Mouse (Mus musculus) stomach, postnatal 0 days (tissue): Measurements from ENCODE around the gene Ttn. TPM values are rescaled to one million over a fixed set of nuclear protein-coding genes. Genes with fewer than 3 reads are reported as not detected.

Source experiments
- ATAC-seq: fragments of 200-750 bp; cut with Nextera tagmentation; 2 replicates; pipeline ENCODE4 v1.8.0; 2017; ENCODE audit not compliant: low FRiP score, low TSS enrichment
- DNase-seq: peaks from one replicate; pipeline ENCODE4 v3.0.0-alpha.2; 2016; ENCODE audit warnings: low spot score
- H3K27ac ChIP-seq: fragments of 300-500 bp; sonication (generic); replicated peaks from 2 replicates; pipeline ENCODE4 v1.5.1; 2014; ENCODE audit warnings: mild to moderate bottlenecking, control low read depth
- H3K27me3 ChIP-seq: fragments of 300-500 bp; sonication (generic); 2 replicates; pipeline ENCODE4 v1.6.1; 2014; ENCODE audit warnings: low read length; ENCODE audit not compliant: control insufficient read depth, insufficient read depth
- H3K36me3 ChIP-seq: fragments of 300-500 bp; sonication (generic); 2 replicates; pipeline ENCODE4 v1.6.1; 2014; ENCODE audit warnings: low read length, mixed read lengths; ENCODE audit not compliant: control insufficient read depth, insufficient read depth
- H3K4me1 ChIP-seq: fragments of 300-500 bp; sonication (generic); replicated peaks from 2 replicates; pipeline ENCODE4 v1.6.1; 2014; ENCODE audit warnings: antibody characterized with exemption; ENCODE audit not compliant: control insufficient read depth, insufficient read depth
- H3K4me2 ChIP-seq: fragments of 300-500 bp; sonication (generic); replicated peaks from 2 replicates; pipeline ENCODE4 v1.6.1; 2014; ENCODE audit warnings: low read depth, mild to moderate bottlenecking, control low read depth, moderate library complexity
- H3K4me3 ChIP-seq: fragments of 300-500 bp; sonication (generic); 2 replicates; pipeline ENCODE4 v1.5.1; 2014; ENCODE audit warnings: low read depth, low read length, control low read depth
- H3K9ac ChIP-seq: fragments of 300-500 bp; sonication (generic); 2 replicates; pipeline ENCODE4 v1.6.1; 2014; ENCODE audit warnings: mild to moderate bottlenecking, low read length, control low read depth, mixed read lengths
- H3K9me3 ChIP-seq: fragments of 300-500 bp; sonication (generic); 2 replicates; pipeline ENCODE4 v1.6.1; 2016; ENCODE audit warnings: low read length; ENCODE audit not compliant: control insufficient read depth
- CTCF ChIP-seq: IDR thresholded peaks from 2 replicates; pipeline ENCODE4 v1.5.1; 2016; ENCODE audit warnings: antibody characterized with exemption, low read depth, mild to moderate bottlenecking, moderate library complexity
- EP300 ChIP-seq: optimal IDR thresholded peaks from 2 replicates; pipeline ENCODE3; 2016; ENCODE audit warnings: antibody characterized with exemption
- WGBS: fragments of 180-500 bp; shearing (Covaris S2); extraction: QIAGEN DNeasy Blood & Tissue Kit; methylation state at CpG from one replicate; pipeline ENCODE4 v1.1.7; 2014; 5-methylcytosine and 5-hydroxymethylcytosine counted together
- polyA plus RNA-seq: library from polyadenylated mRNA; unstranded; fragments of >200 nt; fragmentation: Nextera tagmentation; extraction: Ambion mirVana; gene quantifications from 2 replicates; pipeline ENCODE4 v1.2.1, GENCODE M21; 2015

Gene Ttn
- polyA plus RNA-seq, 1 experiment from 2014 or later, result 0.70 TPM

DNA sequence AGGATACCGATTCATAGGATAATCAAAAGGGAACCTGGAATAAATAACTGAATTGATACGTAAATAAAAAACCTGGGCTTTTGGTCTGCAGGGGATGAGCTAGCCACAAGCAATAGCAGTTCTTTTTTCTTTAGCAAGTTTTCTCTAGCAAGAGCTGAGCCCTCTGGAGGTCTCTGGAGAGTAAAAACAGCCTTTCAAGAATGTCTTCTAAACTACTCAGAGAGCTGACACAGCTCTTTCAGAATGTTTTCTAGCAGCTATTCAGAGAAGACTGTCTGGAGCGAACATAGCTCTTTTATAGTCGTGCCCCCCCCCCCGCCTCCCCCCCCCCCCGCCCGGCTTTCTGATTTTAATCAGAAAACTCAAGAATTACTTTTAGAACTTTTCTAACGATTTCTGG is 322.9 kb downstream of the Ttn start:
- no peak overlapping the region for H3K9ac ChIP-seq
- no peak overlapping the region for H3K27ac ChIP-seq
- no peaks in the 10 kb centered on the region for H3K27me3 ChIP-seq
- DNase-seq, result no peak
- ATAC-seq, result no peak
- H3K36me3 ChIP-seq, result 0 out of 2 replicates have a peak, but pooled peaks cover 3% of the 10 kb centered on the region
- H3K4me3 ChIP-seq, result no peak overlapping the region
- TF ChIP-seq CTCF (no peak), EP300 (no peak)
- no peaks in the 10 kb centered on the region for H3K9me3 ChIP-seq
- no peaks in the 10 kb centered on the region for H3K4me1 ChIP-seq
- WGBS, result 41% methylated on average over 6 of the region's 8 CpGs
- H3K4me2 ChIP-seq, result no peak overlapping the region

DNA sequence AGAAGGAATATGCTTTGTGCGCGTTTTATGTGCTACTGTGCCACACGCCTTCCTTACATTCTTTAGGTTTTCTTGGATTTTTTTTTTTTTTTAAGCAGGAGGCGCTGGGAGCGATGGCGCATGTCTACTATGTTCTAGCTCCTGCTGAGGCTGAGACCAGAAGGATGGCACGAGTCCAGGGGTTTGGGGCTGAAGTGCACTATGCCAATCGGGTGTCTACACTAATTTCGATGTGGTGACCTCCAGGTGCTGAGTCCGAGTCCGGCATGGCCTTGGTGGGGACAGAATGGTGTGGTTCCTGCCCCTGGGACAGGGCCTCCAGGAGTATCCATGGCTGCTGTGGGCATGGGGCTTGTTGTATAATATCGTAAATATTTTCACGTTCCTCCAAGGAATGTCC is 323.8 kb downstream of the Ttn start:
- TF ChIP-seq EP300 (no peak), CTCF (no peak)
- H3K4me3 ChIP-seq, result no peak overlapping the region
- ATAC-seq (no peak), DNase-seq (no peak)
- H3K27ac ChIP-seq, result no peak overlapping the region
- 73% methylated on average over 13 of the region's 13 CpGs for WGBS
- H3K27me3 ChIP-seq, result no peaks in the 10 kb centered on the region
- H3K4me1 ChIP-seq, result no peaks in the 10 kb centered on the region
- H3K9ac ChIP-seq, result no peak overlapping the region
- H3K9me3 ChIP-seq, result no peaks in the 10 kb centered on the region
- no peaks in the 10 kb centered on the region for H3K36me3 ChIP-seq
- no peak overlapping the region for H3K4me2 ChIP-seq

DNA sequence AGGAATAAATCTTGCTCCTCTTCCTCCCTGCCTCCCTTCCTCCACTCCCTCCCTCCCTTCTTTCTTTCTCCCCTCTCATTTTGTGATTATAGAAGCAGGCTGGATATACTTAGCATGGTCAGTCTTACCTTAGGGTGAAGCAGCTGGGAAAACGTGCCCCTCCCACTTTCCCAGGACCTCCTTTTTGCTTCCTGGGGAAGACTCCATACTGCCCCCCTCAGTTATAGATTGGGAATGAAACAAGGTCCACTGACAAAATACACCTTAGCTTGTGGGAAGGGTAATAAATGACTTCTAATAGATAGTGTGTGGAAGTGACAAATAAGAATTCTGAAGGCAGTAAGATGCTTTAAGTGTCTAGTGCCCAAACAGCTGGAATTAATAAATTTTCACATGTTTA is 326.4 kb downstream of the Ttn start:
- ATAC-seq, result no peak
- 18% methylated on average over 1 of the region's 1 CpGs for WGBS
- Histone ChIP-seq H3K4me1 (no peaks in the 10 kb centered on the region), H3K9me3 (no peaks in the 10 kb centered on the region), H3K36me3 (no peaks in the 10 kb centered on the region), H3K4me2 (no peak overlapping the region), H3K27ac (no peak overlapping the region), H3K9ac (no peak overlapping the region), H3K4me3 (no peak overlapping the region), H3K27me3 (no peaks in the 10 kb centered on the region)
- peak; percentile 62 for TF ChIP-seq CTCF
- no peak for TF ChIP-seq EP300
- peak; percentile 23 for DNase-seq

DNA sequence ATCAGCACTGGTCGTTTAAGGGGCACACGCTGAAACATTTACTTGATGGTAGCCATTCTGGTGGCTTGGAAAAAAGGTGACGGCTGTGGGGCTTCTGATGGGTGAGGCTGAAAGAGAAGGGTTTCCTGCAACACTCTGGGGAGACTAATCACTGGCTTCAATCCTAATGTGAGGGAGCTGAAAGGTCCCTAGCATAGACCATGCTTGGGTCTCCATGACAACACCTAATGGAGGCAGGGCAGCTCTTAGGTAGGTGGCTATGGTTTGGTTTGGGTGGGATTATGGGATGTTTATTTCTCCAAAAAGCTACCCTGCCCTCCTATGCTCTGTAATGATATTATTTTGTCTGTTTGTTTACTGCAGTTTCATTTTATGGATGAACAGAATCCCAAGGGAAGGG is 326.9 kb downstream of the Ttn start:
- Histone ChIP-seq H3K36me3 (no peaks in the 10 kb centered on the region), H3K27me3 (no peaks in the 10 kb centered on the region), H3K4me3 (no peak overlapping the region), H3K4me1 (no peaks in the 10 kb centered on the region), H3K27ac (no peak overlapping the region), H3K9me3 (no peaks in the 10 kb centered on the region), H3K9ac (no peak overlapping the region), H3K4me2 (no peak overlapping the region)
- whole genome bisulfite sequencing, result 78% methylated on average over 3 of the region's 3 CpGs
- ATAC-seq (no peak), DNase-seq (no peak)
- TF ChIP-seq EP300, result no peak
- no peak for TF ChIP-seq CTCF

DNA sequence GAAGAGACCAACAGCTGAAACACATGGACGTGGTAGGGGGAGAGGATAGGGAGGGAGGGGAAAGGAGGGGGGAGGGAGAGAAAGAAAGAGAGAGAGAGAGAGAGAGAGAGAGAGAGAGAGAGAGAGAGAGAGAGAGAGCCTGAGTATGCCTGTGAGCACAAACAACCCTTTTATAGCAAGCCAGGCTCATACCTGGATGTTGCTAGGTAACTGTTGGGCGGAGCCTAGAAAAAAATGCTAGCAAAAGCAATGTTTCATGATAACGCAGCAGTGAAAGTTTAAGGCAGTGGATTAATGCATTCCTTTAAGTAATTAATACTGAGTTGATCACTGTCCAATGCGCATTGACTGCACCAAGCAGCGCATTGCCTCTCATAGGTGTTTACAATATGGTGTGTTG is 327.7 kb downstream of the Ttn start:
- Histone ChIP-seq H3K27me3 (no peaks in the 10 kb centered on the region), H3K4me3 (no peak overlapping the region), H3K9me3 (no peaks in the 10 kb centered on the region), H3K4me2 (no peak overlapping the region), H3K27ac (no peak overlapping the region), H3K4me1 (no peaks in the 10 kb centered on the region), H3K36me3 (no peaks in the 10 kb centered on the region), H3K9ac (no peak overlapping the region)
- no peak for TF ChIP-seq EP300
- DNase-seq (peak; percentile 48), ATAC-seq (peak; percentile 49; the same call in 1 of the 2 replicates)
- WGBS, result 52% methylated on average over 5 of the region's 5 CpGs

Other genes starting within 250 kb of the Ttn start
- gene Ccdc141, start 188.1 kb upstream of the Ttn start, polyA plus RNA-seq, result 5.6 and 6.7 TPM in 2 replicates